Mouse (Mus musculus): ENCODE measurements around the gene Gucy1b1.

Gucy1b1 gene

GRCm38 (mm10) chr3:82036262-82037044 lies 38.0 kb downstream of the Gucy1b1 start:
- no peak for DNase-seq (ENCODE audit: extremely low spot score)

- no peak for DNase-seq (ENCODE audit: extremely low spot score)
These were observed 44.3 kb downstream of the Gucy1b1 start for GRCm38 (mm10) chr3:82030008-82030748.

- peak; percentile 48 for DNase-seq (ENCODE audit: extremely low spot score)
These were observed 45.3 kb downstream of the Gucy1b1 start for GRCm38 (mm10) chr3:82029229-82029628.

GRCm38 (mm10) chr3:82027286-82027685 lies 47.2 kb downstream of the Gucy1b1 start:
- no peak for DNase-seq (ENCODE audit: extremely low spot score)

- no peak for DNase-seq (ENCODE audit: extremely low spot score)
These were observed 51.4 kb downstream of the Gucy1b1 start for GRCm38 (mm10) chr3:82023065-82023464.

- DNase-seq (ENCODE audit: extremely low spot score), result no peak
These were observed 52.0 kb downstream of the Gucy1b1 start for GRCm38 (mm10) chr3:82022421-82022920.

GRCm38 (mm10) chr3:82014148-82014703 lies 60.3 kb downstream of the Gucy1b1 start:
- no peak for DNase-seq (ENCODE audit: extremely low spot score)

- no peak for DNase-seq (ENCODE audit: extremely low spot score)
These were observed 67.5 kb downstream of the Gucy1b1 start for GRCm38 (mm10) chr3:82007002-82007401.

GRCm38 (mm10) chr3:81995988-81996387 lies 78.5 kb downstream of the Gucy1b1 start:
- peak; percentile 34 for DNase-seq (ENCODE audit: extremely low spot score)

- DNase-seq (ENCODE audit: extremely low spot score), result no peak
These were observed 79.1 kb downstream of the Gucy1b1 start for GRCm38 (mm10) chr3:81995371-81995770.

- DNase-seq (ENCODE audit: extremely low spot score), result no peak
These were observed 84.0 kb downstream of the Gucy1b1 start for GRCm38 (mm10) chr3:81990531-81990930.

- no peak for DNase-seq (ENCODE audit: extremely low spot score)
These were observed 84.8 kb downstream of the Gucy1b1 start for GRCm38 (mm10) chr3:81989692-81990141.

- DNase-seq (ENCODE audit: extremely low spot score), result no peak
These were observed 86.9 kb downstream of the Gucy1b1 start for GRCm38 (mm10) chr3:81987628-81988027.

- no peak for DNase-seq (ENCODE audit: extremely low spot score)
These were observed 88.4 kb downstream of the Gucy1b1 start for GRCm38 (mm10) chr3:81986103-81986502.

GRCm38 (mm10) chr3:81985100-81985499 lies 89.4 kb downstream of the Gucy1b1 start:
- no peak for DNase-seq (ENCODE audit: extremely low spot score)

GRCm38 (mm10) chr3:81983120-81983895 lies 91.2 kb downstream of the Gucy1b1 start:
- no peak for DNase-seq (ENCODE audit: extremely low spot score)

Measured in embryo, embryonic 9.5 days (tissue).